Mouse (Mus musculus) stomach, embryonic 15.5 days (tissue): ENCODE measurements around the gene Rnf151. TPM values are rescaled to one million over a fixed set of nuclear protein-coding genes. Genes with fewer than 3 reads are reported as not detected.

Source experiments
- ATAC-seq: fragments of 200-750 bp; cut with Nextera tagmentation; 2 replicates; pipeline ENCODE4 v1.8.0; 2017; ENCODE audit warnings: low read depth, moderate number of reproducible peaks, moderate TSS enrichment; ENCODE audit not compliant: insufficient read depth, low FRiP score
- H3K27ac ChIP-seq: fragments of 300-500 bp; sonication (generic); 2 replicates; pipeline ENCODE4 v1.5.1; 2015; ENCODE audit warnings: mild to moderate bottlenecking, inconsistent platforms
- H3K27me3 ChIP-seq: fragments of 300-500 bp; sonication (generic); replicated peaks from 2 replicates; pipeline ENCODE4 v1.6.1; 2015; ENCODE audit warnings: inconsistent platforms
- H3K36me3 ChIP-seq: fragments of 300-500 bp; sonication (generic); 2 replicates; pipeline ENCODE4 v1.6.1; 2015; ENCODE audit warnings: inconsistent platforms
- H3K4me1 ChIP-seq: fragments of 300-500 bp; sonication (generic); 2 replicates; pipeline ENCODE4 v1.6.1; 2015; ENCODE audit warnings: inconsistent platforms
- H3K4me2 ChIP-seq: fragments of 300-500 bp; sonication (generic); 2 replicates; pipeline ENCODE4 v1.6.1; 2015; ENCODE audit warnings: mild to moderate bottlenecking, inconsistent platforms
- H3K4me3 ChIP-seq: fragments of 300-500 bp; sonication (generic); replicated peaks from 2 replicates; pipeline ENCODE4 v1.5.1; 2015; ENCODE audit warnings: inconsistent platforms
- H3K9ac ChIP-seq: fragments of 300-500 bp; sonication (generic); 2 replicates; pipeline ENCODE4 v1.6.1; 2015; ENCODE audit warnings: inconsistent platforms
- H3K9me3 ChIP-seq: fragments of 300-500 bp; sonication (generic); 2 replicates; pipeline ENCODE4 v1.6.1; 2016; ENCODE audit warnings: inconsistent platforms
- WGBS: fragments of 180-500 bp; shearing (Covaris S2); methylation state at CpG from one replicate; pipeline ENCODE4 v1.1.7; 2015; 5-methylcytosine and 5-hydroxymethylcytosine counted together
- polyA plus RNA-seq: library from polyadenylated mRNA; unstranded; fragments of >200 nt; fragmentation: Nextera tagmentation; extraction: Ambion mirVana; gene quantifications from 2 replicates; pipeline ENCODE4 v1.2.1, GENCODE M21; 2015

Rnf151 gene
- polyA plus RNA-seq, 1 experiment from 2014 or later = not detected

GRCm38 (mm10) chr17:24696011-24696697 lies 21.7 kb downstream of the Rnf151 start, which contains the start of the genes Gfer and Noxo1:
Gene Gfer, minus strand, starts transcription at chr17:24696156.
Gene Noxo1, plus strand, starts transcription at chr17:24696234.
- peak within 1 kb of the TSS; percentile 82 for H3K4me3 ChIP-seq
- peaks cover under 1% of the 10 kb centered on the region; the same call in 1 of the 2 replicates for H3K27me3 ChIP-seq
- no peaks in the 10 kb centered on the region for H3K9me3 ChIP-seq
- H3K36me3 ChIP-seq = peaks cover 18% of the 10 kb centered on the region
- peak within 1 kb of the TSS; percentile 69 for H3K9ac ChIP-seq
- H3K4me2 ChIP-seq = peak within 1 kb of the TSS; percentile 91
- WGBS = under 1% methylated on average over 70 of the region's 76 CpGs
- peak; percentile 93 for ATAC-seq
- peaks cover 21% of the 10 kb centered on the region for H3K4me1 ChIP-seq
- H3K27ac ChIP-seq = peak within 1 kb of the TSS; percentile 91

GRCm38 (mm10) chr17:24695326-24696010 lies 22.4 kb downstream of the Rnf151 start:
- peak overlapping the region; percentile 91 for H3K4me2 ChIP-seq
- ATAC-seq = 0 out of 2 replicates have a peak, but pooled peaks have one; percentile 2
- H3K4me1 ChIP-seq = peaks cover 21% of the 10 kb centered on the region
- 6% methylated on average over 50 of the region's 51 CpGs for WGBS
- H3K27me3 ChIP-seq = peaks cover 8% of the 10 kb centered on the region
- no peaks in the 10 kb centered on the region for H3K9me3 ChIP-seq
- H3K27ac ChIP-seq = peak overlapping the region; percentile 91
- peak overlapping the region; percentile 69 for H3K9ac ChIP-seq
- peaks cover 11% of the 10 kb centered on the region for H3K36me3 ChIP-seq
- peak overlapping the region; percentile 82 for H3K4me3 ChIP-seq

DNA sequence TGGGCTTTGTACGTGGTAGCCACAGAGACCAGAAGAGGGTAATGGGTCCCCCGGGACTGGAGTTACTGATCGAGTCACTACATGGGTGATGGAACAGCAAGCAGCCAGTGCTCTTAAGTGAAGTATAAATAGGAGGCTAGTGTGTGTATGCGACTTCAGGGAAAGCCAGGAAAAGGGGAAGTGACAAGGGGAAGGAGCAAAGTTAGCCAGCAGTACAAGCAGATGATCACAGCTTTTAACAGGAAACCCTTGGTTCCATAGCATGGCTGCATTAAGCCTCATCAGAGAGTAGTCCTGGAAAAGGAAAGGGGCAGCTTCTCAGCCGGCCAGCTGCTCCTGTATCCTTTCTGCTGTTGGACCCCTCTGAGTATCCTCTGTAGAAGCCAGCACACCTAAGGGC lies 25.5 kb downstream of the Rnf151 start:
- peaks cover 30% of the 10 kb centered on the region for H3K4me1 ChIP-seq
- 83% methylated on average over 5 of the region's 5 CpGs for WGBS
- H3K27me3 ChIP-seq = peaks cover 38% of the 10 kb centered on the region
- H3K27ac ChIP-seq = no peak overlapping the region
- no peak overlapping the region; the same call in 1 of the 2 replicates for H3K4me2 ChIP-seq
- ATAC-seq = no peak
- H3K9me3 ChIP-seq = no peaks in the 10 kb centered on the region
- no peak overlapping the region for H3K9ac ChIP-seq
- no peak overlapping the region for H3K4me3 ChIP-seq
- H3K36me3 ChIP-seq = peaks cover 5% of the 10 kb centered on the region; the same call in 1 of the 2 replicates

DNA sequence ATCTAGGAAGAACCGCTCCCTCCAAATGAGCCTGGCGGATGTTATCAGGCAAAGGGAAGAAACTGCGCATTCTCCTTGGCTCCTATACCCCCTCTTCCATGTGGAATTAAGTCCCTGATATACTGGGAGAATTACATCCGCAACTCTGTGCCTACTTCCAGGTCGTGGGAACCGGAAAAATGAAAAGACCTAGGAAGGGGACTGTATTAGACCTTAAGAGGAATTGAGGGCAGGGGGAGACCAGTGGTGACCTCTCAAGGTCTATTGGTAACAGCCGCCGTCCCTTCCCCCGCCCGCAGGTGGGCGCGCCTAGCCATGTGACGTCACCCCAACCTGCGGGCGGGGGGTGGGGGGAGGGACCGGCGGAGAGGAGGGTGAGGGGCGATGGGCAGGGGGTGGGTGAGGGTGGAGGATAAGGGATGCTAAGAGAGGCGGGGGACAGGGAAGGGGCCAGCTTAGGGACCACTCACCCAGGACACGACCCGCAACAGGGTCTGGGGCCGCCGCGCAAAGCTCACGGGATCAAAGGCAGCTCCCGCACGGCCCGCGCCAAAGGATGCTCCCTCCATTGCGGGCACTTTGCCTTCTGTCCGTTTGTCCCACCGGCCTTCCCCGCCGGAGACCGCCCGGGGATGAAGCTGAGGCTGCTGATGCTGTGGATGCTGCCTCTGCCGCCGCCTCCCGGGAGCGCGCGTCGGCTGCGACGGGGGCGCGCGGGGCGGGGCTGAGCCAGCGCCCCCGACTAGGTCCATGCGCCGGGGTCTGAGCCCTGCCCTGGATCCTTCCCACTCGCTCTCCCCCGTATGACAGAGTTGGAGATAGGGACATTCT lies 28.4 kb downstream of the Rnf151 start, which contains the start of gene Syngr3:
Syngr3 (minus strand) TSS at position 705 of the 831 bp plus-strand sequence.
- no peak for ATAC-seq
- Histone ChIP-seq H3K4me2 (peak within 1 kb of the TSS; percentile 91), H3K27ac (no peak within 1 kb of the TSS), H3K4me1 (peaks cover 21% of the 10 kb centered on the region), H3K4me3 (peak within 1 kb of the TSS; percentile 48), H3K36me3 (peaks cover 5% of the 10 kb centered on the region; the same call in 1 of the 2 replicates), H3K9ac (no peak within 1 kb of the TSS), H3K27me3 (peaks cover 45% of the 10 kb centered on the region), H3K9me3 (no peaks in the 10 kb centered on the region)
- under 1% methylated on average over 41 of the region's 55 CpGs for WGBS

DNA sequence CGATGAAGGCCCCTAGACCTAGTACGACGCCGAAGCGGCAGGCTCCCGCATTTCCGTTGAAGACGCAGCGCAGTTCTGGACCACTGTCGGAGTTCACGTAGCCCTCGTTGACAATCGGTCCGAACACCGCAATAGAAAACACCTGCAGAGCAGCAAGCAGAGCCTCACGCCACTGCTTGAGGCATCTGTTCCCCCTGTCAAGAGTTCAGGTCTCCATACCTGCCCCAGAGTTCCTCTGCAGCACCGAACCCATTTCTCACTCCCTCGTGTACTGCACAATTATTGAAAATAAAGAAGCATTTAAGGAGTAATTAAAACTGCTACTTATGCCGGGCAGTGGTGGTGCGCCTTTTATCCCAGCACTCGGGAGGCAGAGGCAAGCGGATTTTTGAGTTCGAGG lies 30.3 kb downstream of the Rnf151 start:
- H3K4me1 ChIP-seq = peaks cover 21% of the 10 kb centered on the region
- H3K9ac ChIP-seq = 0 out of 2 replicates have a peak overlapping the region, but pooled peaks have one; percentile 9
- peaks cover 45% of the 10 kb centered on the region for H3K27me3 ChIP-seq
- WGBS = 20% methylated on average over 23 of the region's 23 CpGs
- ATAC-seq = no peak
- H3K36me3 ChIP-seq = peaks cover 5% of the 10 kb centered on the region; the same call in 1 of the 2 replicates
- no peaks in the 10 kb centered on the region for H3K9me3 ChIP-seq
- no peak overlapping the region for H3K27ac ChIP-seq
- peak overlapping the region; percentile 40 for H3K4me3 ChIP-seq
- peak overlapping the region; percentile 77 for H3K4me2 ChIP-seq

- 2% methylated on average over 25 of the region's 25 CpGs for WGBS
Observed at GRCm38 (mm10) chr17:24687146-24687595, 30.7 kb downstream of the Rnf151 start.

DNA sequence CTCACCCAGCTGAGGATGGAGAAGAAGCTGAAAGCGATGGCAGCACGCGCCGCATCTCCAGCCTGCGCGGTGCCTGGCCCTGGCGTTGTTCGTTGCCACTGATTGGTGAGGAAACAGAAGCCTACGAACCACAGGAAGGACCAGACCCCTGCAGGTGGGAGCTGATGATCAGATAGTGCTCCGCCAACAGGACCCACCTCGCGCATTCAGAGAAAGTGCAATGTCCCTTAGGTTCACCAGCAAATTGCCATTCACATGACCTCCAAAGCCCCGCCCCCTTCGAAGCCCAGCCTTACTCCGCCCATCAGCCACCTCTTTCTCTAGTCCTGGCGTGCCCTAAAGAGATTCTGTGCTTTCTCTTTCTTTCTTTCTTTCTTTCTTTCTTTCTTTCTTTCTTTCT lies 31.3 kb downstream of the Rnf151 start:
- peak overlapping the region; percentile 37 for H3K4me2 ChIP-seq
- no peak overlapping the region for H3K9ac ChIP-seq
- no peak overlapping the region for H3K27ac ChIP-seq
- H3K27me3 ChIP-seq = peaks cover 45% of the 10 kb centered on the region
- no peak for ATAC-seq
- no peaks in the 10 kb centered on the region for H3K9me3 ChIP-seq
- no peak overlapping the region for H3K4me3 ChIP-seq
- 27% methylated on average over 16 of the region's 16 CpGs for WGBS
- peaks cover 5% of the 10 kb centered on the region; the same call in 1 of the 2 replicates for H3K36me3 ChIP-seq
- peaks cover 21% of the 10 kb centered on the region for H3K4me1 ChIP-seq

More at GRCm38 (mm10) chr17:24687146-24687595, 30.7 kb downstream of the Rnf151 start:
- H3K27ac ChIP-seq = no peak overlapping the region
- peak; percentile 62 for ATAC-seq
- peak overlapping the region; percentile 77 for H3K4me2 ChIP-seq
- 0 out of 2 replicates have a peak overlapping the region, but pooled peaks have one; percentile 9 for H3K9ac ChIP-seq
- H3K36me3 ChIP-seq = peaks cover 3% of the 10 kb centered on the region; the same call in 1 of the 2 replicates
- H3K27me3 ChIP-seq = peaks cover 45% of the 10 kb centered on the region
- H3K4me3 ChIP-seq = peak overlapping the region; percentile 40
- H3K4me1 ChIP-seq = peaks cover 21% of the 10 kb centered on the region
- H3K9me3 ChIP-seq = no peaks in the 10 kb centered on the region

DNA sequence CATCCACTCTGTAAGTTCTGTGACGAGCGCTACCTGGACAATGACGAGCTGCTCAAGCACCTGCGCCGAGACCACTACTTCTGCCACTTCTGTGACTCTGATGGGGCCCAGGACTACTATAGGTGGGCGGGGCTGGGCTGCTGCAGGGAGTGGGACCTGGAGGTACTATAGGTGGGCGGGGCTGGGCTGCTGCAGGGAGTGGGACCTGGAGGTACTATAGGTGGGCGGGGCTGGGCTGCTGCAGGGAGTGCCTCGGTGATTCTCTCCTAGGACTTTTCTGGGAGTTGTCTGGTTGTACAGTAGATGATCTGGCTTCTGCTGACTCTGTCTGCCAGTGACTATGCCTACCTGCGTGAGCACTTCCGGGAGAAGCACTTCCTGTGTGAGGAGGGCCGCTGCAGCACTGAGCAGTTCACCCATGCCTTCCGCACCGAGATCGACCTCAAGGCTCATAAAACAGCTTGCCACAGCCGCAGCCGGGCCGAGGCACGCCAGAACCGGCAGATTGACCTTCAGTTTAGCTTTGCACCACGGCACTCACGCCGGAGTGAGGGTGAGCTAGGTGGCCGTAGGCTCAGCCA lies 40.3 kb downstream of the Rnf151 start:
- Histone ChIP-seq H3K4me2 (no peak overlapping the region), H3K27me3 (no peaks in the 10 kb centered on the region), H3K4me1 (peaks cover 4% of the 10 kb centered on the region; the same call in 1 of the 2 replicates), H3K9ac (no peak overlapping the region), H3K9me3 (no peaks in the 10 kb centered on the region), H3K36me3 (peaks cover 53% of the 10 kb centered on the region), H3K27ac (no peak overlapping the region), H3K4me3 (no peak overlapping the region)
- ATAC-seq = peak; percentile 79
- WGBS = 85% methylated on average over 24 of the region's 24 CpGs

- no peak overlapping the region for H3K9ac ChIP-seq
- H3K4me3 ChIP-seq = no peak overlapping the region
- no peaks in the 10 kb centered on the region for H3K27me3 ChIP-seq
- ATAC-seq = no peak
- H3K4me2 ChIP-seq = no peak overlapping the region
- peaks cover 49% of the 10 kb centered on the region for H3K36me3 ChIP-seq
- no peaks in the 10 kb centered on the region for H3K9me3 ChIP-seq
- peaks cover 9% of the 10 kb centered on the region for H3K4me1 ChIP-seq
- WGBS = 88% methylated on average over 5 of the region's 5 CpGs
- no peak overlapping the region for H3K27ac ChIP-seq
Observed at GRCm38 (mm10) chr17:24676877-24677276, 41.0 kb downstream of the Rnf151 start.

DNA sequence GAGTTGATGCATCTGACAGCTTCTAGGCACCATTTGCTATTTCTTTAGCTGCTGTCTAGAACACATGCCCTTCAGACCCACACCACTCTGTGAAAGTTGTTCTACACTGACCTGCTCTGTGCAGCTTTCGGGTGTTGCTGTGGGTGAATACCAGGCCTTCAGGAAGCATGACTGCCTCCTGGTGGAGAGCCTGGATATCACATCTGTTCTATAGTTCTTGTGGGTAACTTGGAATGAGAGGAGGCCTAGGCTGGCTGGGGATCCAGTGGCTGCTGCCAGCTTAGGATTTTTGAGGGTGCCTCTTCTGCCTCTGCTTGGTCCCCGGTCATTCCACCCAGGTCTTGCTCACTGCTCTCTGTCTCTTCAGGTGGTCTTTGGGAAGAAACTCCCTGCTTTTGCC lies 41.7 kb downstream of the Rnf151 start:
- Histone ChIP-seq H3K4me3 (no peak overlapping the region), H3K27ac (no peak overlapping the region), H3K36me3 (peaks cover 44% of the 10 kb centered on the region), H3K9me3 (no peaks in the 10 kb centered on the region), H3K27me3 (no peaks in the 10 kb centered on the region), H3K9ac (no peak overlapping the region), H3K4me2 (no peak overlapping the region), H3K4me1 (peaks cover 16% of the 10 kb centered on the region)
- WGBS = 70% methylated on average over 2 of the region's 2 CpGs
- ATAC-seq = no peak

DNA sequence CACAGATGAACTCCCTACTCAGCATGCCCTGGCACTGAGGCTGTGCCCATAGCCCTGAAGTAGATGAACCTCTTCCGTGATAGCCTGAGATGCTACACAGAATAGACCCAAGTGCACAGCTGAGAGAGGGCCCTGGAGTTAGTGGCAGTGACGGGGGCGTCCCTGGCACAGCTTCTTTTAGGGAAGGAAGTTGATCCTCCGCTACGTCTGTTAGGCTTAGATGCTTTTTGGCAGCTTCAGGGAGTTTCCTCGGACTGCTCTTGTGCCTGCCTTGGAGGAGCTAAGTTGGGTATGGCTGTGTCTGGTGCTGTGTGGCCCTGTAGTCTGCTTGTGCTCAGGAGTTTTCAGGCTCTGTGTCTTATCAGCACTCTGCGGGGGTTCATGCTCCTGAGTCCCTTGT lies 43.6 kb downstream of the Rnf151 start:
- Histone ChIP-seq H3K4me1 (peaks cover 24% of the 10 kb centered on the region), H3K27me3 (no peaks in the 10 kb centered on the region), H3K36me3 (peaks cover 25% of the 10 kb centered on the region), H3K9ac (0 out of 2 replicates have a peak overlapping the region, but pooled peaks have one; percentile 8), H3K27ac (no peak overlapping the region), H3K4me3 (no peak overlapping the region), H3K4me2 (no peak overlapping the region), H3K9me3 (no peaks in the 10 kb centered on the region)
- no peak for ATAC-seq
- WGBS = 78% methylated on average over 7 of the region's 7 CpGs
